Mouse (Mus musculus) MEL-GATA-1-ER (cell line): ENCODE results near the gene Mpdu1.
A peak's percentile ranks its signal among the peaks of the same experiment; 100 is the strongest.

ENCODE experiments used
- DNase-seq: peaks from one replicate; pipeline ENCODE4 v3.0.0-alpha.2; 2012; ENCODE audit warnings: low read depth; ENCODE audit errors: extremely low read depth

The Mpdu1 gene

GRCm38 (mm10) chr11:69692196-69692811 lies 29.9 kb upstream of the Mpdu1 start:
- DNase-seq, result no peak

- DNase-seq, result no peak
Measured at GRCm38 (mm10) chr11:69689891-69690290, 27.4 kb upstream of the Mpdu1 start.

- no peak for DNase-seq
Measured at GRCm38 (mm10) chr11:69687061-69687460, 24.6 kb upstream of the Mpdu1 start.

- DNase-seq, result no peak
Measured at GRCm38 (mm10) chr11:69686377-69686776, 23.9 kb upstream of the Mpdu1 start.

- DNase-seq, result no peak
Measured at GRCm38 (mm10) chr11:69685526-69686148, 23.2 kb upstream of the Mpdu1 start, which contains the start of gene Tnfsf13. Gene Tnfsf13, minus strand, starts transcription at chr11:69685784.

- DNase-seq, result no peak
Measured at GRCm38 (mm10) chr11:69684936-69685335, 22.5 kb upstream of the Mpdu1 start.

- DNase-seq, result no peak
Measured at GRCm38 (mm10) chr11:69684128-69684745, 21.8 kb upstream of the Mpdu1 start.

GRCm38 (mm10) chr11:69683576-69683975 lies 21.1 kb upstream of the Mpdu1 start:
- no peak for DNase-seq

- DNase-seq, result peak; percentile 84
Measured at GRCm38 (mm10) chr11:69682840-69683533, 20.5 kb upstream of the Mpdu1 start.

GRCm38 (mm10) chr11:69682209-69682839 lies 19.9 kb upstream of the Mpdu1 start:
- DNase-seq, result no peak

GRCm38 (mm10) chr11:69681314-69682208 lies 19.1 kb upstream of the Mpdu1 start, which contains the start of gene Senp3:
Gene Senp3, minus strand, starts transcription at chr11:69682084.
- DNase-seq, result peak; percentile 82

- DNase-seq, result no peak
Measured at GRCm38 (mm10) chr11:69680136-69680855, 17.9 kb upstream of the Mpdu1 start.

GRCm38 (mm10) chr11:69679144-69679543 lies 16.7 kb upstream of the Mpdu1 start:
- no peak for DNase-seq

- peak; percentile 99 for DNase-seq
Measured at GRCm38 (mm10) chr11:69672211-69672706, 9.8 kb upstream of the Mpdu1 start, which contains the start of gene Eif4a1. Gene Eif4a1, minus strand, starts transcription at chr11:69672423.

- no peak for DNase-seq
Measured at GRCm38 (mm10) chr11:69671726-69672124, 9.3 kb upstream of the Mpdu1 start.

- peak; percentile 72 for DNase-seq
Measured at GRCm38 (mm10) chr11:69670786-69671725, 8.6 kb upstream of the Mpdu1 start.

GRCm38 (mm10) chr11:69666665-69667005 lies 4.2 kb upstream of the Mpdu1 start:
- DNase-seq, result no peak

GRCm38 (mm10) chr11:69665961-69666664 lies 3.7 kb upstream of the Mpdu1 start, which contains the start of gene Cd68:
Gene Cd68, minus strand, starts transcription at chr11:69666153.
- DNase-seq, result peak; percentile 94
